Mouse (Mus musculus) stomach, postnatal 0 days (tissue): ENCODE measurements at regions not wholly inside any gene's neighbourhood (a gene's known extent, or its start where the extent isn't known, plus 50 kb on each side); places are given as distances from the start of the nearest gene placed in this dataset.

Experiments
- ATAC-seq: fragments of 200-750 bp; cut with Nextera tagmentation; 2 replicates; pipeline ENCODE4 v1.8.0; 2017; ENCODE audit not compliant: low FRiP score, low TSS enrichment
- DNase-seq: peaks from one replicate; pipeline ENCODE4 v3.0.0-alpha.2; 2016; ENCODE audit warnings: low spot score
- H3K27ac ChIP-seq: fragments of 300-500 bp; sonication (generic); replicated peaks from 2 replicates; pipeline ENCODE4 v1.5.1; 2014; ENCODE audit warnings: mild to moderate bottlenecking, control low read depth
- H3K27me3 ChIP-seq: fragments of 300-500 bp; sonication (generic); 2 replicates; pipeline ENCODE4 v1.6.1; 2014; ENCODE audit warnings: low read length; ENCODE audit not compliant: control insufficient read depth, insufficient read depth
- H3K36me3 ChIP-seq: fragments of 300-500 bp; sonication (generic); 2 replicates; pipeline ENCODE4 v1.6.1; 2014; ENCODE audit warnings: low read length, mixed read lengths; ENCODE audit not compliant: control insufficient read depth, insufficient read depth
- H3K4me1 ChIP-seq: fragments of 300-500 bp; sonication (generic); replicated peaks from 2 replicates; pipeline ENCODE4 v1.6.1; 2014; ENCODE audit warnings: antibody characterized with exemption; ENCODE audit not compliant: control insufficient read depth, insufficient read depth
- H3K4me2 ChIP-seq: fragments of 300-500 bp; sonication (generic); replicated peaks from 2 replicates; pipeline ENCODE4 v1.6.1; 2014; ENCODE audit warnings: low read depth, mild to moderate bottlenecking, control low read depth, moderate library complexity
- H3K4me3 ChIP-seq: fragments of 300-500 bp; sonication (generic); 2 replicates; pipeline ENCODE4 v1.5.1; 2014; ENCODE audit warnings: low read depth, low read length, control low read depth
- H3K9ac ChIP-seq: fragments of 300-500 bp; sonication (generic); 2 replicates; pipeline ENCODE4 v1.6.1; 2014; ENCODE audit warnings: mild to moderate bottlenecking, low read length, control low read depth, mixed read lengths
- H3K9me3 ChIP-seq: fragments of 300-500 bp; sonication (generic); 2 replicates; pipeline ENCODE4 v1.6.1; 2016; ENCODE audit warnings: low read length; ENCODE audit not compliant: control insufficient read depth
- CTCF ChIP-seq: IDR thresholded peaks from 2 replicates; pipeline ENCODE4 v1.5.1; 2016; ENCODE audit warnings: antibody characterized with exemption, low read depth, mild to moderate bottlenecking, moderate library complexity
- EP300 ChIP-seq: optimal IDR thresholded peaks from 2 replicates; pipeline ENCODE3; 2016; ENCODE audit warnings: antibody characterized with exemption
- WGBS: fragments of 180-500 bp; shearing (Covaris S2); extraction: QIAGEN DNeasy Blood & Tissue Kit; methylation state at CpG from one replicate; pipeline ENCODE4 v1.1.7; 2014; 5-methylcytosine and 5-hydroxymethylcytosine counted together

DNA sequence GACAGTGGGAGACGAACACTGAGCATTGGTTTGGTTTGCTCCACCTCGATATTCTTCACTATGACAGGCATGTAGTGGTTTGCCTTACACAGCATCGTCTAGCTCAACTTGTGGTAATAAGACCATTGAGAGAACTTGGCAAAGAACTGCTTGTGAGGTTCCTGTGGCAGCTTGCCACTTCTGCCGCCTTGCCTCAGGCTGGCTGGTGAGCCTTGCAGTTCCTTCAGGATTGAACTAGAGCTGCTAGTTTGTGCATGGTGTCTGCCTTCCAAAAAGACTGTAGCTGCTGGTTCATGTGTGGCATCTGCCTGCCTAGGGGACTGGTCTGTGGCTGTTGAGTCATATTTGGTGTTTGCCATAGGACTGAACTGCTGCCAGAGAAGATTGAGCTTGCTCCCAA, 110.8 kb downstream of the Plxna1 start:
- H3K27me3 ChIP-seq, result no peaks in the 10 kb centered on the region
- no peak overlapping the region for H3K9ac ChIP-seq
- ATAC-seq (no peak), DNase-seq (no peak)
- TF ChIP-seq EP300 (no peak), CTCF (no peak)
- H3K4me2 ChIP-seq, result no peak overlapping the region
- H3K27ac ChIP-seq, result no peak overlapping the region
- H3K4me3 ChIP-seq, result no peak overlapping the region
- no peaks in the 10 kb centered on the region for H3K4me1 ChIP-seq
- H3K36me3 ChIP-seq, result no peaks in the 10 kb centered on the region
- no peaks in the 10 kb centered on the region for H3K9me3 ChIP-seq
- 70% methylated on average over 4 of the region's 4 CpGs for WGBS

DNA sequence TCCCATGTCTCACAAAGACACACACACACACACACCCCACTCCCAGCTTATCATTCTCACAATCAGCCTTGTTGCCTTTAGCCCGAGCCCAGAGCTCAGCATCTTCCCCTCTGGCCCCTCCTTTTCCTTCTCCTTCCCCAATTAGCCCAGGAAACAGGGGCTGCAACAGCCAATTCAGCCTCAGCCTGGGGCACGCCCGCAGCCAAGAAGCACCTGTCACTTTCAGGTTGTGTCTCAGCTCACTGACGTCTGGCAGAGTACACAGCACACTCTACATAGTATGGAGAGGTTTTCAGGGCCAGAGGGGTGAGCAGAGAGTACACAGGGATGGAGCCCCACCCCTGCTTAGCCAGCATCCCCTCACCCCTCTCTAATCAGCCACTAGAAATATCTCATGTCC, 106.4 kb downstream of the Plxna1 start:
- Histone ChIP-seq H3K27me3 (no peaks in the 10 kb centered on the region), H3K27ac (no peak overlapping the region), H3K4me1 (no peaks in the 10 kb centered on the region), H3K4me3 (no peak overlapping the region), H3K4me2 (no peak overlapping the region), H3K36me3 (no peaks in the 10 kb centered on the region), H3K9me3 (no peaks in the 10 kb centered on the region), H3K9ac (no peak overlapping the region)
- no peak for DNase-seq
- 30% methylated on average over 4 of the region's 4 CpGs for WGBS
- ATAC-seq, result no peak
- TF ChIP-seq EP300 (no peak), CTCF (no peak)

DNA sequence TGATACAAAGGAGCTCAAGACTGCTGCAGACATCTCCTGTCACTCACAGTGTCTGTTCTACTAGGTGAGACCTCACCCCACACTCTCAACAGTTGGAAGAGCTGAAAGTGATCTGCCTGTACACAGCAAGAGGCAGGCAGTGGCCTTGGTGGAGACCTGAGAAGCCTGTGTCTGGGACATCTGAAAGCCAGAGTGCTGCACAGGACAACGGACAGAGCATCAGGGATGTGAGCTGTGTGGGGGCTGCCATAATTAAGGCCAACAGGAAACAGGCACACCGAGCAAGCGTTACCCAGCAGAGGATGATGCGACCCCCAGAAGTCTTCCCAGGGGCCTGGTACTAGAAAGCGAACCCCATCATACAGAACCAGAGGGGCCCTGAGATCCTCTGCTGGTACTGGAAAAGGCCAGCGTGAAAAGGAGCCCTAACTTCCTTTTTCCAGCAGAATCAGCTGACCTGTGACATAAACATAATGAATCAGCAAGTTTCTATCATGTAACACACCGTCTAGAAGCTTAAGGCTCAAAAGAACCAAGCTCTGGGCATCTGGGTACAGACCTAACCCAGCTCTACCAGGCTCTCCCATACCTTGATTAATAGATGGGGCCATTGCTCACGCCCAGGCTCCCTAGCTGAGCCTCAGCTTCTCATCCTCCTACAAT, 105.7 kb downstream of the Plxna1 start:
- Histone ChIP-seq H3K4me3 (no peak overlapping the region), H3K36me3 (no peaks in the 10 kb centered on the region), H3K27ac (no peak overlapping the region), H3K9me3 (no peaks in the 10 kb centered on the region), H3K4me2 (no peak overlapping the region), H3K9ac (no peak overlapping the region), H3K4me1 (no peaks in the 10 kb centered on the region), H3K27me3 (no peaks in the 10 kb centered on the region)
- no peak for DNase-seq
- no peak for ATAC-seq
- TF ChIP-seq CTCF (no peak), EP300 (no peak)
- 61% methylated on average over 8 of the region's 8 CpGs for WGBS

DNA sequence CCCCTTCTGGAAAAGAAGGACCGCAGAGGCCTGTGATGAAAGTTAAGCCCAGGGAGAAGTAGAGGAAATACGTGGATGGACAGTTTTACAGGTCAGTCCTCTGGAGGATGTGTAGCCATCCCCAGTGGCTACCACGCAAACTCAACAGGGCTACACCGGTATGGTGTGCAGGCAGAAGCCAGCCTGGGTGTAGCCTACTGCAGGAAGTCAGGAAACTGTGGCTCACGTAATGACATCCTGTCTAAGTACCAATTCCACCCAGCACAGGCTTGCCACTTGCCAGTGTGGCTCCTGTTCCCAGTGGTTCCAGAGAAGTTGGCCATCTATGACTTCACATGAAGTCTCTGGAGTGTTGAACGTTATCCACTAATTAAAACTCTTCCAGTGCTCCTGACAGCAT, 105.0 kb downstream of the Plxna1 start:
- H3K4me3 ChIP-seq, result no peak overlapping the region
- 87% methylated on average over 6 of the region's 6 CpGs for WGBS
- H3K27me3 ChIP-seq, result no peaks in the 10 kb centered on the region
- no peak overlapping the region for H3K9ac ChIP-seq
- TF ChIP-seq CTCF (no peak), EP300 (no peak)
- H3K4me2 ChIP-seq, result no peak overlapping the region
- no peaks in the 10 kb centered on the region for H3K9me3 ChIP-seq
- DNase-seq (no peak), ATAC-seq (no peak)
- H3K4me1 ChIP-seq, result no peaks in the 10 kb centered on the region
- H3K27ac ChIP-seq, result no peak overlapping the region
- H3K36me3 ChIP-seq, result no peaks in the 10 kb centered on the region

DNA sequence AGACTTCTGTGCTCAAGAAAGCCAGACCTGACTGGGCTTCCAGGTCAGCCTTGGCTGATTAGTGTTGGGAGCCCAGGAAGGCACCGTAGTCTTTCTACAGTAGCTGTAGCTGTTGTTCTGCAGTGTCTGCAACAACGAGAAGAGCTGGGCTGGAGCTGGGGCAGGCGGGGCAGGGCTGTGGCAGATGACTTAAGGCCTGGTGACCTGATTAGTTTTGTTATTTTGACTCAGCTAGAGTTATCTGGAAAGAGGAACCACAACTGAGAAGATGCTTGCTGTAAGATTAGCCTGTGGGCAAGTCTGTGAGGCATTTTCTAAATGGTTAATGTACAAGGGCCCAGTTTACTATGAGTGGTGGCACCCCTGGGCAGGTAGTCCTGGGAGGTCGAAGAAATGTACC, 104.3 kb downstream of the Plxna1 start:
- H3K9ac ChIP-seq, result no peak overlapping the region
- no peak for DNase-seq

DNA sequence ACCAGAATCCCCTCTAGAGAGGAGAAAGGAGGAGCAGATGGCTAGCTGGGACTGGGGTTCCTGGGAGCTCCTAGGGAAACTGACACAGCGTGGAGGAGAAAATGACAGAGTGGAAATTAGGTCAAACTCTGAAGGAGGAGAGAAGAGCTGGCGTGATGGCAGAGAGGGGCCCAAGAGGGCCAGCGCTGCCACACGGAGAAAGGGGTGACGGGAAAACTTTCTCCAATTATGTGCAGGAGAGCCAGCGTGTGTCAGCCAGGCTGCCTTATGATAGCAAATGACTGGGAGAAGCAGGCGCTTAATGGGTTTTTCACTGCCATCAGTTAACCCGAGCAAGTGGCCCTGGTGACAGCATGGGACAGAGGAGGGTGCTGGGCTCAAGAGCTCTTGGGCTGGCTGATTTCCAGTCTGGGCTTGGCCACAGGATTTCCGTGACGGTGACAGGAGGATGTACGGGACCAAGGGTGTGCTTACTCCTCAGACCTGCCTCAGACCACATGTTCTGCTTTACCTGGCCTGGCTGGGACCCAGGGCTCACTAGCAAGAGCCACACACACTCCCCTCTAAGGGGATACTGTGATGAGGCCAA, 102.9 kb downstream of the Plxna1 start:
- Histone ChIP-seq H3K36me3 (no peaks in the 10 kb centered on the region), H3K9me3 (no peaks in the 10 kb centered on the region), H3K4me1 (no peaks in the 10 kb centered on the region), H3K4me2 (no peak overlapping the region), H3K27me3 (no peaks in the 10 kb centered on the region), H3K4me3 (no peak overlapping the region), H3K9ac (no peak overlapping the region), H3K27ac (no peak overlapping the region)
- no peak for TF ChIP-seq EP300
- no peak for DNase-seq
- 72% methylated on average over 11 of the region's 11 CpGs for WGBS
- ATAC-seq, result no peak

More for the DNA sequence above, 104.3 kb downstream of the Plxna1 start:
- Histone ChIP-seq H3K9me3 (no peaks in the 10 kb centered on the region), H3K4me2 (no peak overlapping the region), H3K4me1 (no peaks in the 10 kb centered on the region), H3K27me3 (no peaks in the 10 kb centered on the region), H3K27ac (no peak overlapping the region), H3K36me3 (no peaks in the 10 kb centered on the region), H3K4me3 (no peak overlapping the region)
- 71% methylated on average over 4 of the region's 4 CpGs for WGBS
- no peak for TF ChIP-seq EP300
- no peak for TF ChIP-seq CTCF
- no peak for ATAC-seq
